Mouse (Mus musculus): Measurements from ENCODE around the gene Bpifb5.

GRCm38 (mm10) chr2:154185748-154186147, 37.8 kb upstream of the Bpifb5 start:
- TF ChIP-seq HCFC1 (IDR thresholded peaks at IDR 0.05; ENCODE audit: borderline replicate concordance, insufficient read depth, low read length): no peak
- no peak for TF ChIP-seq CHD2 (IDR thresholded peaks at IDR 0.05; ENCODE audit: low read depth, low read length)
- TF ChIP-seq ZC3H11A (IDR thresholded peaks at IDR 0.05; ENCODE audit: borderline replicate concordance, low read depth, low read length): no peak
- TF ChIP-seq ZNF384 (IDR thresholded peaks at IDR 0.05; ENCODE audit: low read depth, low read length): no peak

Measured in ES-E14 (cell line).